Mouse (Mus musculus) central nervous system, embryonic 11.5 days (tissue): Measurements from ENCODE around the gene Gm20828. TPM values are rescaled to one million over a fixed set of nuclear protein-coding genes. Genes with fewer than 3 reads are reported as not detected.

ENCODE experiments used
- polyA plus RNA-seq: library from polyadenylated mRNA; depleted of rRNA; stranded (reverse); fragments of >200 nt; gene quantifications from 2 replicates; pipeline ENCODE4 v1.2.3, GENCODE M21; 2012; rRNA removed

The Gm20828 gene
- polyA plus RNA-seq: not detected in 2 replicates

GRCm38 (mm10) chrY:11199274-11199673 is at the start of gene Gm20828:
Gm20828 (minus strand) TSS chrY:11199374.

